Mouse (Mus musculus): Measurements from ENCODE around the gene Vmn1r188.
A peak's percentile ranks its signal among the peaks of the same experiment; 100 is the strongest.
"Not testable (repeated sequence)": the region's sequence is repeated elsewhere in the genome, so short reads cannot be mapped to it uniquely, and the experiment has no call there.

Gene Vmn1r188

GRCm38 (mm10) chr13:22049737-22050440, 34.4 kb upstream of the Vmn1r188 start:
- DNase-seq: peak; percentile 57 to 60

- peak; percentile 95 to 96 for DNase-seq
Observed at GRCm38 (mm10) chr13:22050591-22051522, 33.4 kb upstream of the Vmn1r188 start.

- DNase-seq: no peak
Observed at GRCm38 (mm10) chr13:22051523-22051859, 32.7 kb upstream of the Vmn1r188 start.

- no peak for DNase-seq
Observed at GRCm38 (mm10) chr13:22053754-22054153, 30.5 kb upstream of the Vmn1r188 start.

GRCm38 (mm10) chr13:22061422-22061821, 22.8 kb upstream of the Vmn1r188 start:
- no peak for DNase-seq

- no peak for DNase-seq
Observed at GRCm38 (mm10) chr13:22063468-22063867, 20.8 kb upstream of the Vmn1r188 start.

DNA sequence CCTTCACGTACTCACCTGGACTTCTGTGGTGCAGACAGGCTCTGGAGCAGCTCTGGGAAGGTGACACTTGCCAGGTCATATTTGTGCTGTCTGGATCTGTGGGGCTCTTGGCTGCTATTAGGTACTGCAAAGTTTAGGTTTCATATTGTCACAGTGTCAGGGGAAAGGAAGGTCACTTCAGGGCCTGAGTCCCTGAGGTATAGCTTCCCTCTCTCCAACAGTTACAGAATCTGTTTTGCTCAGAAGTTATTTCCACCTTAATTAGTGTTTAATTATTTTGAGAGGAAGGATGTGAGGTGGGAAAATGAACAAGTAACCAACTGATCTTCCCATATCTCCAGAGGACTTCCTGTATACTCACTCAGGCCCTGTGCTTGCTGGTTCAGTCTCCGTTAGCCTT, 21.5 kb downstream of the Vmn1r188 start, which contains the start of gene Vmn1r189:
Gene Vmn1r189, minus strand, starts transcription at position 101 of the 400 bp plus-strand sequence.
- not testable (repeated sequence) for DNase-seq

DNA sequence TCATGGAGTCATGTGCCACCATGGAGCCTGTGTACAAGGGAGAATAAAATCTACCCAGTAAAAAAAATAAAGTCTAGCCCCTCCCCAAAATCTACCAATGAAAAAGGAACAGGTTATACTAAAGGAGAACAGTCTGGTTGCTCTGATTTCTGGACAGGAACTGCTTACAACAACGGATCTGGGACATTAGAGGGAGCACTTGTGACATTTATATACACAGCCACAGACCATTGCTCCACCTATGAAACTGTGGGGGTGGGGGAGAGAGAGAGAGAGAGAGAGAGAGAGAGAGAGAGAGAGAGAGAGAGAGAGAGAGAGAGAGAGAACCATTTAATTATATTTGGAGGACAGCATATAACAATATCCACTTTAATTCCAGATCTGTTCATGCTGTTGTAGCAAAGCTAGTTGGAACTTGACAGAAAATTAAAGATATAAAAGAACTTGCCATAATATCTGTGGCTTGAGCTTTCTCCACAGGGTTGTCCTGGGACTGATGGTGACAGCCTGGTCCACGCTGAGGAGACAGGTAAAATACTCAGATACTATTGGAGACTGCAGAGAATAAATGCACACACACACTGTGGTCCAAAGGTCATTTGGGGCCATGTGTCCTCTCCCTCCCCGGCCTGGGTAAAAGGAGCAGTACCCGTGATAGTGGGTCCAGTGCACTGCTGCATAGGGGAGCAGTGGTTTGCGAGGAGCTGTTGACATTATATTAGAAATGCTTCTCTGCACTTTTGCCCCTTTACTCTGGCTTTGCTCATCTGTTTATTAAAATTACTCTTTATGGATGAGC, 52.5 kb downstream of the Vmn1r188 start:
- not testable (repeated sequence) for DNase-seq
